Mouse (Mus musculus) heart, postnatal 0 days (tissue): ENCODE measurements at regions not wholly inside any gene's neighbourhood (a gene's known extent, or its start where the extent isn't known, plus 50 kb on each side); places are given as distances from the start of the nearest gene placed in this dataset.

ENCODE experiments used
- CTCF ChIP-seq: IDR thresholded peaks from 2 replicates; pipeline ENCODE4 v1.5.1; 2016; ENCODE audit warnings: antibody characterized with exemption, control low read depth, low read depth
- EP300 ChIP-seq: IDR thresholded peaks from 2 replicates; pipeline ENCODE4 v1.6.1; 2016; ENCODE audit warnings: antibody characterized with exemption, low read depth

DNA sequence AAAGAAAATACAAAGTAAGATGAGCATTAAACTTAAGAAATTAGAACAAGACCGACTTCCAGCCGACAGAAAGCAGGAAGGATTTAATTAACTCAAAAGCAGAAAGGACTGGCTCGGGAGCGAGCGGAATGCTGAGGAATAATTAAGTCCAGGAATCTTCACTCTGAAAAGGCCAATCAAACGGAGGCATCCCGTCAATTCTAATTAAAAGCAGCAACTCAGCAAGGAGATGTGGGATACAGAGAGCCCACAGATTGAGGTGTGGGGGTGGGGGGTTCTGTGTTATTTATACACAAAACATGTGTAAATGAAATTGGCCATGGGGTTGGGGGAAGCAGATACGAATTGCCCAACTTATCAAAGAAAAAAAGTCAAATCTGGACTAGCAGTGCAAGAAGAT is 288.9 kb upstream of the Zdhhc25 start:
- TF ChIP-seq CTCF (no peak), EP300 (no peak)
